Mouse (Mus musculus) spleen, postnatal 10 days (tissue): Measurements from ENCODE around the gene Xylt2.
A peak's percentile ranks its signal among the peaks of the same experiment; 100 is the strongest.
"Not testable (repeated sequence)": the region's sequence is repeated elsewhere in the genome, so short reads cannot be mapped to it uniquely, and the experiment has no call there.

ENCODE experiments used
- DNase-seq, 2 experiments: peaks; one replicate each; pipeline ENCODE4 v3.0.0; 2021 to 2022; ENCODE audit warnings: low spot score in 2 of 2

Gene Xylt2

GRCm38 (mm10) chr11:94677607-94678145, 361 bp upstream of the Xylt2 start:
- DNase-seq, result no peak

GRCm38 (mm10) chr11:94676308-94676707, 1.0 kb downstream of the Xylt2 start:
- DNase-seq, result no peak

- no peak for DNase-seq
Measured at GRCm38 (mm10) chr11:94675446-94675845, 1.9 kb downstream of the Xylt2 start.

DNA sequence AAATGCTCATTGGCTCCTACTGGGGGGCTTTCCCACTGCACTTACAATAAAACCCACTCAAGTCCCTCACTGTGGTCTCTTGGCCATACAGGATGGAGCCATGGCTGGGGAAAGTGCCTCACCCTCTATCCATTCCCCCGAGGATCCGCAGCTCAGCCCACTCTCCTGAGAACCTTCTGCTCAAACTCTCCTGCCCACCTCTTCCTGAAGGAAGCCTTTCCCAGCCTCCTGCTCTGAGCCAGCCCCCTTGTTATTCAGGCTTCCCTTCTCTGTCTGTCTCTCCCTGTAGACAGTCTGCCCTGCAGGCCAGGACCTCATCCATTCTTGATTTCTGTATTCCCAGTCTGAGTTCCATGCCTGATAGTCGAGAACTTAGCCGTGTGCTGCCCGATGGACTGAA, 2.3 kb downstream of the Xylt2 start:
- DNase-seq, result no peak

DNA sequence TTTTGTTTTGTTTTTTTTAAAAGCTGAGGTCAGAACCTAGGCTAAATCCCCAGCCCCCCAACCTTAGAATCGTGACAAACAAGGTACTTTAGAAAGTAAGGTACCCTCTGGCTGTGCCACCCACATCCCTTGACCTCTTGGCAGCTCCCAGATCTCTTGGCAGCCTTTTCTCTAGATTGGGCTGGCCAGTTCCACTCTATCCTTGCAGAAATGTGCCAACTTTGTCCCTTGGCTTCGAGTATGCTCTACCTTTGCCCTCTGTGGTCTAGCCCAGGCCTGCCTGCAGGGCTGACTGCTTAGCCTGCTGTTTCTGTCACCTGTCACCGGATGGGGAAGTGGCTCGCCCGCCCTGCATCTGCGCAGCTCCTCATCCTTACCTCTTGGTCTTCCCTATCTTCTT, 12.0 kb downstream of the Xylt2 start:
- DNase-seq, result no peak

DNA sequence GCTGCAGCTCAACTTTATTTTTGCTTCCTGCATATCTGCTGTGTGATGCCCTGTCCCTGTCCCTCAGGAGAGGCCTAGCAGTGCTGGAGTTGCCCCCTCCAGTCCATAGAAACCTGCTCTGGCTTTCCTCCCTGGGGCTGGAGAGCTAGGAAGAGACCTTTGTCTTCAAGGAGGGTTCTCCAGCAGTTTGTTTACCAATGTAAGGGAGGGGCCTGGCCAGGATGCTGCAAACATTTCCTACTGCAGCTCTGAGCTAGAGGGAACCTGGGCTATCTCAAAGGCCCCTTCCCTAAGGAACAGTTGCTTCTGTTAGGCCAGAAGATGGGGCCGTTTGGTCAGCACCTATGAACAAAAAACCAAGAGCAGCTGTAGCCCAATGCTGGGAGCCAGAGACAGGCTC, 16.0 kb downstream of the Xylt2 start:
- no peak for DNase-seq

- DNase-seq, result peak; percentile 92 to 94
Measured at GRCm38 (mm10) chr11:94653663-94654436, 23.5 kb downstream of the Xylt2 start, which contains the start of the genes Mrpl27 and Eme1. Gene Mrpl27, plus strand, starts transcription at chr11:94653767. Gene Eme1, minus strand, starts transcription at chr11:94653964.

GRCm38 (mm10) chr11:94652973-94653372, 24.3 kb downstream of the Xylt2 start:
- DNase-seq, result no peak

GRCm38 (mm10) chr11:94651241-94651640, 26.1 kb downstream of the Xylt2 start:
- DNase-seq, result not testable (repeated sequence)

- DNase-seq, result no peak
Measured at GRCm38 (mm10) chr11:94646457-94646856, 30.9 kb downstream of the Xylt2 start.

- no peak for DNase-seq
Measured at GRCm38 (mm10) chr11:94644461-94645219, 32.7 kb downstream of the Xylt2 start.

DNA sequence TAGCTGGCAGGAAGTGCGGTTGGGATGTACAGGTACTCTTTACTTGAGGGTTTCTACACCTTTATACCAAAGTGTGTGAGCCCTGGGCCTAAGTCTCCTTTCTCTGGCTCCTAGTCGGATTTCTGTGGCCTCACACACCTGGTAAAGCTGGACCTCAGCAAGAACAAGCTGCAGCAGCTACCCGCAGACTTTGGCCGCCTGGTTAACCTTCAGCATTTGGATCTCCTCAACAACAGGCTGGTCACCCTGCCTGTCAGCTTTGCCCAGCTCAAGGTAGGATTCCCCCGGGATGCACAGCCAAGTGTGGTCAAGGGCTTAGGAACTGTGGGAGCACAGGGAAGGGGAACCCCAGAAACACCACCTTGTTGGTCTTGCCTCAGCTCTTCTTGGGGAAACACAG, 42.9 kb downstream of the Xylt2 start:
- DNase-seq, result no peak

GRCm38 (mm10) chr11:94632988-94633387, 44.3 kb downstream of the Xylt2 start:
- no peak for DNase-seq

- DNase-seq, result no peak
Measured at GRCm38 (mm10) chr11:94631969-94632368, 45.3 kb downstream of the Xylt2 start.

- DNase-seq, result peak; percentile 50 to 53
Measured at GRCm38 (mm10) chr11:94630199-94631011, 46.9 kb downstream of the Xylt2 start.

- DNase-seq, result no peak
Measured at GRCm38 (mm10) chr11:94629884-94630198, 47.5 kb downstream of the Xylt2 start.

GRCm38 (mm10) chr11:94629199-94629883, 48.0 kb downstream of the Xylt2 start, which contains the start of gene Lrrc59:
Gene Lrrc59, plus strand, starts transcription at chr11:94629767.
- DNase-seq, result peak; percentile 94 to 95

DNA sequence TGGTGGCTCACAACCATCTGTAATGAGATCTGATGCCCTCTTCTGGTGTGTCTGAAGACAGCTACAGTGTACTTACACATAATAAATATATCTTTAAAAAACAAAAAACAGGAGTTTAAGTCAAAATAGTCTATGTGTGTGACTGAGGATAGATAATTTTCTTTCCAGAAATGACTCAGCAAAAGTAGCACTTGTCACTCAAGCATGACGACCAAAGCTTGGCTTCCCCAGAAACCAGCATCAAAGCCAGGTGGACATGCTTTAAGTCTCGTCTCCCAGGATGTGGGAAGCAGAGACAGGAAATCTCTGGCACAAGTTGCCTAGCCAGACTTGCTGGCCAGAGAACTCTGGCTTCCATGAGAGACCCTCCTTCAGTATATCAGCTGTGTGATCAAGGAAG, 55.2 kb downstream of the Xylt2 start:
- no peak for DNase-seq

GRCm38 (mm10) chr11:94621458-94621852, 55.9 kb downstream of the Xylt2 start:
- DNase-seq, result no peak

DNA sequence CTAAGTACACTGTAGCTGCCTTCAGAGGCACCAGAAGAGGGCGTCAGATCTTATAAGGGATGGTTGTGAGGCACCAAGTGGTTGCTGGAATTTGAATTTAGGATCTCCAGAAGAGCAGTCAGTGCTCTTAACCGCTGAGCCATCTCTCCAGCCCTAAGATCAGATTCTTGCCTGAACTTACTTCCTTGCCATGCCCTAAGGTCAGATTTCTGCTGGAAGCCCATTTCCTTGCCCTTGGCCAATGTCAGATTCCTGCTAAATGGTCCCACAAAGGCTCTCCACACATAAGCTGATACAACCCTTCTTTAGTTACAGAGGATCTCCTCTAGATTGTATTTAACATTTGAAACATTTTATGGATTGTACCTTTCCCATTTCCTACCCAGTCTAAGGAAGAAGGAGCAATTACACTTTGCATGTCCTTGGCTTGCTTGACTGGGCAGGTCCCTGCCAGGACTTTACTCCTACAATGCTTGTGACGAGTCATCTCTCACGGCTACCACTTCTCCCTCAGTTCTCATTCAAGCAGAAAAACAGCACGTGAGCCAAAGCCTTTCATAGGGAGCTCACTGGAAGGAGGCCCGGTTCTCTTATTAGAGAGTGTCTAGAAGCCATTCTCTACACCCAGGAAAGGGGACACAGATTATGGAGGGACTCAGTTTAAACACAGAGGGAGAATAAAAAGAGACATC, 56.4 kb downstream of the Xylt2 start:
- no peak for DNase-seq

GRCm38 (mm10) chr11:94617646-94618045, 59.7 kb downstream of the Xylt2 start:
- DNase-seq, result no peak
